Mouse (Mus musculus): ENCODE measurements at regions not wholly inside any gene's neighbourhood (a gene's known extent, or its start where the extent isn't known, plus 50 kb on each side); places are given as distances from the start of the nearest gene placed in this dataset.

DNA sequence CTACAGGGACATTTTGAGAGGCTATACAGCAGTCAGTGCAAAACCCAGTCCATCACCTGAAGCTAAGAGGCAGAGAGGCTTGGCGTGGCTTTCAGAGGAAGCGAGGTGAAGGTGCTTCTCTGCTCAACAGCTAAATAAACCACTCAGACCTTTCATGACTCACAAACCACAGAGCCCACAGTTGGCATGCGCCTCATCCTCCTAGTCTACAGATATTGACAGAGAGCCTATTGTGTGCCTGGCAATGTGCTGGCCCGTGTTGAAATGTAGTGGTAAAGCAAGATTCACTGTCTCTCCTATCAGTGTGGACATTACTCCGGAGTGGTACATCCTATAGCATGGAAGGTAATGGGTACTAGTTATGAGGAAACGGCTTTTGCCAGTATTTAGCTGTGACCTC, 61.9 kb upstream of the Ado start:
- no peak for TF ChIP-seq POLR2A (IDR thresholded peaks at IDR 0.05; ENCODE audit: low read depth, low read length)
- TF ChIP-seq CTCF (IDR thresholded peaks at IDR 0.05; ENCODE audit: borderline replicate concordance, insufficient read depth, low read length): no peak

Data from embryonic fibroblast, embryonic 13.5 days (primary cell).